Mouse (Mus musculus): ENCODE data around the gene Mfsd5. TPM values are rescaled to one million over a fixed set of nuclear protein-coding genes. Genes with fewer than 3 reads are reported as not detected.

Mfsd5 gene
- polyA plus RNA-seq, 1 experiment from 2014 or later: 55.1 TPM

DNA sequence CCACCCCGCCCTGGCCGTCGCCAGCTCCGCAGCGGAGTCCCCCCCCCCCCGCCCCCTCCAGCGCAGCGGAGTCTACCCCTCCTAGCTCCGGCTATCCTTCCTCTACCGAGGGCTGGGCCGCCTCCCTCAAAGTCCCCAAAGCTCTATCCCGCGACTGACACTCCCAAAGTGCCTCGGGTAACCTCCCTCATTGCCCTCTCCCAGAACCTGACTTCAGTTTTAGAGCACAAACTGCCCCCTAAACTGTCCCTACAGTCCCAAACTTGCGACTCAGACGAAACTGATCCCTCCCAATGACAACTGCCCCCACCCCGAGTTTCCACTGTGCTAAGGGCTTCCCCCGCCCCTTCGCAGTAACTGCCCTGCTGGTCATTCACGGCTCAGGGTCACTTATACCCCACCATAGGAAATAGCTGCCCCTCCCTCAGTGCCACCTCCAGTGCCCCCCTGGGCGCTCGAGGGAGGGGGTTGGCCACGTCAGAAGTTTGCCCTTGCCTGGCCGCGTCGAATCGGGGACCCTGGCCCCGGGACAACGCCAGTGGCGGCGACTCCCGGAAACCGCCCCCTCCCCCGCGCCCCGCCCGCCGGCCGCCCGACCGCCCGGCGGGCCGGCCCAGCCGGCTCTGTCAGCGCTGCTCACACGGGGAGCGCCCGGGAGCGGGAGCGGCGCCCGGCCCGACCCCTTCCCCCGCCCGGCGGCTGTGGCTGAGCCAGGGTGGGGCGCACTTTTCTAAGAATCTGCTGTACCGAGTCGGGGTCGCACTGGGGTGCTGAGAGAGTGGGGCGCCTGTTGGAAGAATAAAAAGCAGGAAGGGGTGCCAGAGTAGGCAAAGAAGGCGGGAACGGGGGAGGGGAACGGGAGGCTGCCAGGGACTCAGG lies 31.8 kb upstream of the Mfsd5 start:
- no peak for DNase-seq (ENCODE audit: low spot score)

DNA sequence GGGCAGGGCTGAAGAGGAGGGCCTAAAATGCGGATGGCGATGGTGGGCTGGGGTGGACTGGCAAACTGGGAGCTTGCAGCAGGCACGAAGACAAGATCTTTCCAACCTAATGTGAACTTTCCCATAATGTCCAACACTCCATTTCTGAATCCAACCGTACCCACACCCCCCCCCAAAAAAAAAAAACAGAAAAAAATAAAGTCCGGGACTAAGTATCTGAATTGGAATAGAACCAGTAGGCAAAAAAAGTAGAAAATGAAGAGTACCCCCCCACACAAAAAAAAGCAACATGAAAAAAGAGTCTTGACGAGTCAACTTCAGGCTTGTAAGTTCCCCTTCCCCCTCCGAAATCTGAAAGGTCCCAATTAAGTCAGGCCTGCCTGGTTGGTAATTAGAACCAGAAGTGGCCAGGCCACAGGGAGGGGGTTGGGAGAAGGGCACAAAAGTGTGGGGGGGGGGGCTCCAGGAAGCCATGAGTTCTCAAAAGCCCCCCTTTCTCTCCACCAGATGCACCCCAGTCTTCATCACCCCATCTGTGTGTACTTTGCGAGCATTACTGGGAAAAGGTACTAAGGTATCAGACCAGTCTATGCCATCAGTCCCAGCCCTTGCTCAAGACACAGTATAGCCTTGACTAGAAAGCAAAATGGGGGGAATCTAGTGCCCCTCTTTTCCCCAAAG lies 31.0 kb upstream of the Mfsd5 start:
- DNase-seq (ENCODE audit: low spot score): no peak

DNA sequence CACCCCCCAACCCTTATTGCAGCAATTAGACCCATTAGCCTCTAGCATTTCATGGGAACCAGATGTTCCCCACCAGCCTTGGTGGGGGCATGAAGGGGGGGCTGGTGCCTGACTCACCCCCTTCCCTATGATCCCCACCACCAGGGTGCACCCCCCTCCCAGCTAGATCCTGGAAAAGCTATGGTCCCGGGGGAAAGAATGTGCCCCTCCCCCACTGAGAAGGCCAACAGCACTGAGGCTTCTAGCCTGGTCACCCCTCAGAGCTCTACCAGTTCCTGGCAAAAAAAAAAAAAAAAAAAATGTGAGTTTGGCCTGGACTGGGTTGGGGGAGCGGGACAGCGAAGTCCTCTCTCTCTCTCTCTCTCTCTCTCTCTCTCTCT lies 30.5 kb upstream of the Mfsd5 start:
- DNase-seq (ENCODE audit: low spot score): no peak

DNA sequence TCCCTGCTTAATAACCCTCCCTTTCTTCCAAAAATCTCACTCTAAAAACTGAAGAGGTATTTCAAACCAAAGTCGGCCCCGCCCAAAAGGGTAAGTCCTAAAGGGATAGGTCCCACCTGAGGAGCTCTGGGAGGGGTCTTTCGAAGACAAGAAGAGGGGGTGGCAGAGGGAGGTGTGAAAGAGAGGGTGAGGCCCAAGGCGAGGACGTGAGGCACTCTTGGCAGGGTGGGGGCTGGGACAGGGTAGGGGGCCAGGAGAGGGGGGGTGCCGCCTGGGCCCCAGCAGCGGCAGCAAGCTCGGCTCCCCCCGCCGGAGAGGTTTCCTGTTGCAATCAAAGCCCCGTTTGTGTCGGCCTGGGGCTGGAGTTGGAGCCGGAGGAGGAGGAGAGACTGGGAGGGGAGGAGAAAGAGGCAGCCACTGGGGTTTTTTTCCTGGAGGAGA lies 30.0 kb upstream of the Mfsd5 start:
- no peak for DNase-seq (ENCODE audit: low spot score)

DNA sequence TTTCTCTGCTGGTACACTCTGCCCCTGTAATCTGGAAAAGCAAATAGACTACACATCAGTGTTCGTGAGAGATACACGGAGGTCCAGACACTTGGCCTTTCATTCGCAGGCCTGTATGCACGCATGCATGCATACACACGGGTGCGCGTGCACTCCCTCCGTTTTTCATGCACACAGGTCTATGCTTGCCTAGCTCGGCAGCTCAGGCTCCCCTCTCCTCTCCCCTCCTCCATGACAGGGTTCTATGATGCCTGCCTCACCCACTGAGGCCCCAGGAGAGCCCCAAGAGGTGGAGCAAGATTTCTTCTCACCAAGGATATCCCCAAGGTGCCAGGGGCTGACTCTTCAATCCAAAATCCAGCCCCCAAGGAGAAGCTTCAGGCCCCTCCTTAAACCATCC lies 29.3 kb upstream of the Mfsd5 start:
- DNase-seq (ENCODE audit: low spot score): no peak

DNA sequence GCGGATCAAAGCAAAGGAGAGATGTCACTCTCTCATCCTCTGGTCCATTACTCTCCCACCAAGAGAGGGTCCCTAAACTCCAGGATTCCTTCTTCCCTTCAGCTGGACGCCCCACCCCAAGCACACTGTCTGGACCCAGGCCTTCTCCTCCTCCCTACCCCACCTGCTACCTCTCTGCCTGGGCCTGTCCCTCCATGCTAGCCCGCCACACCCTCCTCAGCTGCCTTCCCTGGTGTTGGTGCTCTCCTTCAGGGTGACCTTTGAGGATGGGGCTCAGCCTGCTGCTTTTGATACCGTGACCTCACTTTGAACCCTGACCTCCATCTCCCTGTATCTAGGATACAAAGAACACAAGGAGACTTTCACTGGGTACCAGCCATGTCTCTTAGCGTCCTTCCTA lies 28.7 kb upstream of the Mfsd5 start:
- no peak for DNase-seq (ENCODE audit: low spot score)

DNA sequence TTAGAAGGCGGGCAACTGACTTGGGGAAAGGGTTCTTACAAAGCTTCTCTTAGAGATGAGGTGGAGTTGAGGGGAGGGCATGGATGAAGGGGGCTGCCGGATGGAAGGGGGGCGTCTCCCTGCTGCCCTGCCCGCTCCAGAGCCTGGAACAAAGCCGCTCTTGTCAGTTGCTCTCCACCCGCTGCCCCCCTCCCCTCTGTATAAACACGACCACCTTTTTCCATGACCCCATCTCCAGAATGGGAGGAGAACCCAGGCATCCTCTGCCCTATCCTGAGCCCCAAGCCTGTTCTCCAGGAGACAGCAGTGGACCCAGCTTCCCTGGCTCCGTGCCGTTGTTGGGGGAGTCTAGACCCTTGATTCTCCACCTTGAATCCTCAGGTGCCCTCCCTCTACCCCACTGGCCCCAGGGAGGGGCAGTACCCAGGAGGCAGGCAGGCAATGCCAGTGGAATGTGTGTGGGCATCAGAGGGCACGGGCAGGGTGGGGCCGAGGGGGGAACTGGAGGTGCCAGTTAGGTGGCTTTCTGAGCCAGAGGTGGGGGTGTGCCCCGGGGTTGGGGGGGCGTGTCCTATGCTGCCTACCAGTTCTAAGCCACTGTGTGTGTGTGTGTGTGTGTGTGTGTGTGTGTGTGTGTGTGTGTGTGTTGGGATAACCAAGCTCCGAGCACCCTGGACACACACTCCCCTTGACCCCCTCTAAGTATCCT lies 23.6 kb upstream of the Mfsd5 start:
- no peak for DNase-seq (ENCODE audit: low spot score)

DNA sequence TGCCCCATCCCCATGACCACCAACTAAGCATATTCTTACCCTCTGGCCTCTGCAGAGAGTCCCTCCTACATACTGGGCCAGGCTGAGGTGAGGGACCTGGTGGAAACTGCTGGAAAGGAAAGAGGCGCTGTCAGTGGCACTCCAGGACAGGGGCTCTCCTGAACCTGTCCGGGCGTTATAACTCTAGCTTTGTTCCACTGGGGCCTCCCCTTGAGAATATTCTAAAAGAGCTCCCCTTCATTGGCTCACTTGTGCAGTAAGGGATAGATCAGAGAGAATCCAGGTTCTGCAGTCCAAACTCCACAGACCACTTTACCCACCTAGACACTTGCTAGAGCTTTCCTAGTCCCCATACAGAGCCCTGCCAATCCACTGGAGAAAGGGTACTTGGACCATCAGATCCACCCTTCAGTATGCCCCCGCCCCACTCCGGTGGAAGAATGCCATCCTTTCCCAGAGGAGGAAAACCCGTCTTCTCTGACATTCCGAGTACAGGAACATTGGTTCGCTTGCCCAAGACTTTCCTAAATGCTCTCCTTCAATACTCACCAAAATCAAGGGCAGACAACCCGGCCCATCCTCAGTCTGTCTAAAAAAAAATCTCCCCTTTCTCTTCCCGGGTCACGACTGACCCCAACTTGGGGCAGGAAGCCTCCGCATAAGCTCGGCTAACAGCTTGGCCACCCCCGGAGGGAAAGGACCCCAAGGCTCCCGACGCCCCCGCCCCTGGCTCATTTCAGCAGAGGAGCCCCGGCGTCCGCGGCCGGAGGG lies 22.6 kb upstream of the Mfsd5 start:
- DNase-seq (ENCODE audit: low spot score): no peak

DNA sequence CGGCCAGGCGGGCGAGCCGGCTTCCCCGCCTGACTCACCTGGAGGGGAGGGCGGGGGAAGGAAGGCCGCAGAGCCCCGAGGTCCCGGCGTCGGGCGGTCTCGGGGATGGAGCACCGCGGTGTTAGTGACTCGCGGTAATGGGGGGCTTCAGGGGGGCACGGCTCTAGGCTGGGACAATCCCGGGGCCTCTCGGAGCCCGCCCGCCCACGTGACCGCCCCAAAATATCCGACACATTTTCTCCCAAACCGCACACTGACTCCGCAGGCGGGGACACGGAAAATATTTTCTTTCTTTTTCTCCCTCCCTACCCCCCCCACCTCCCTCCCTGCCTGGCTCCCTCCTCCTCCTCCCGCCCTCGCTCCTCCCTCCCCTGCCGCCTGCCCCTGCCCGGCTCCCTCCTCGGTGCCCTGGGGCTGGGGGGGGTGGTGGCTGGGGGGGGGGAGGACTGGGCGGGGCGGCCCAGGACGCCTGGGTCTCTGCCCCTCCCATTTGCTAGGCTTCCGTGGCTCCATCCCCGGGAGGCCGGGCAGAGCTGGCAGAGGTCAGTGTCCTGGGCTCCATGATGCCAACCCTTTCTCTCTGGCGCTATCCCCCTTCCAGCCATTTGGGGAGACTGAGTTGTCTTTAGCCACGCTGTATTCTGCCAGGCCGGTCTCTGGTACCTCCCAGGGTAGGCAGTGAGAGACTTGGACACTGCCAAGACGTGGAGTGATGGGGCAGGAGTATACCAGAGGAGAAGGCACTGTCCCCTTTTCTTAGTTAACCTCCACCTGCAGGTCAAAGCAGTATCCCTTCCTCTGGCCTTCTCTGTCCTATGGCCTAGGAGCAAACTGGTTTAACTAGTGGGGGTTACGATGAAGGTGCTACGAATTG lies 21.8 kb upstream of the Mfsd5 start, which contains the start of gene Rarg:
Gene Rarg (minus strand): TSS at position 316 of the 874 bp plus-strand sequence.
- no peak for DNase-seq (ENCODE audit: low spot score)

DNA sequence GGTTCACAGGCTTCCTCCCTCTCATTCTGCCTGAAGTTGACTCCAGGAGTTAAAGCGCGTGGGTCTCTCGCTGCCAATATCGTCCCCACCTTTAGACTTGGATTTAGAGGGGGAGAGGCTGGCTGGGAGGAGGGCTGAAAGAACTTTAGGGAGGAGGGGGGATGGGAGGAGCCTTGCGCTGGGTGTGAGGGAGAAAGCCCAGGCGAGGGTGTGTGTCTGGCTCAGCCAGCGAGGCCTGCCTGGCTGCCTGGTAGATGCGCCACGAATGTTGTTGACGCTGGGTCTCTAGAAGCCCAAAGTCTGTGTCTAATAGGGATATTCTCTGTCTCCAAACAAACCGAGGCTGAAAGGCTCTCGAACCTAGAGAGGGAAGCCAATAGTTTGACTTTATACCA lies 21.2 kb upstream of the Mfsd5 start:
- DNase-seq (ENCODE audit: low spot score): no peak

DNA sequence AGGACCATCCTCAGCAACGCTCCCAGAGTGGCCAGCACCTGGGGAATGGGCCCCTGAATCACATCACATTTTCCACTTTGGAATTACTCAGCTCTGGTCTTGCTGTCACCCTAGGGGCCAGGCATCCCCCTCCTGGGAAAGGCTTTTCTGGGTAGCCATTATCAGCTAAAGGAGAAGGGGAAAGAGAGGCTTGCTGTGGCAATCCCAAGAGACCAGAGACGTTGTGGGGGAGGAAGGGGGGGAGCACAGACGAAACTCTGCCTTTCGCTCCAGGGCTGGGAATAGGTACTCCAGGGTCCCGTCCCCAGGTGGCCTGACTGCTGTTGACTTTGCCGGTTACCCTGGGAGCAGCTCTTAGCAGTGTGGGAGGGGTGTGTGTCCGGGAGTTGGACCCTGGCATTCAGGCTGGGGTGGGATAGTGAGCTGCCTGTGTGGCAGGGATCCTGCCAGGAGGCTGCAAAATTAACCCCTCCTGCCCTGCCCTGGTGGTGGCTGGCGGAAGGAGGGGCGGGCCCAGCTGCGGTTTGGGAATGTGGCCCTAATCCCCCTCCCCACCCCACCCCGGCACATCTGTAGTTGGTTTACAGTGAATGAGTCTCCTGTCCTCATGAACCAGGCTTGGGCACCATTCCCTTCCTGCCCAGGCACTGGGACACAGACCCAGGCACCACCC lies 20.5 kb upstream of the Mfsd5 start:
- DNase-seq (ENCODE audit: low spot score): no peak

DNA sequence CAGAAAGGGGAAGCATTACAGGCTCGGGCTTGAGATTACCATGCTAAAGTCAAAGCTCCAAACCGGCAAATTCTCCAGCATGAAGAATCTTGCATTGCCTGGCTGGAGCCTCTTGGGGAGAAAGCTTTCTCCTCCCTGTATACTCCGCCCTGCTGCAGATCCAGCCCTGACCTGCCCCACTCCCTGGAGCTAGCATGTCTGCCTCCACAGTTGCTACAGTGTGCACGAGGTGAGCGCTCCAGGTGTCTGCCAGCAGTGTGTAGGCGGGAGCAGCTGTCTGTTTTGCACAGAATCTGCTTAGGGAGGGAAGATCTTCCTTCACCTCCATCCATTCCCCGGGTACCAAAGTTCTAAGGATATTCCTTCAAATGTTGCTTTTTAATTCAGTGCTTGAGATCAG lies 16.7 kb upstream of the Mfsd5 start:
- no peak for DNase-seq (ENCODE audit: low spot score)

DNA sequence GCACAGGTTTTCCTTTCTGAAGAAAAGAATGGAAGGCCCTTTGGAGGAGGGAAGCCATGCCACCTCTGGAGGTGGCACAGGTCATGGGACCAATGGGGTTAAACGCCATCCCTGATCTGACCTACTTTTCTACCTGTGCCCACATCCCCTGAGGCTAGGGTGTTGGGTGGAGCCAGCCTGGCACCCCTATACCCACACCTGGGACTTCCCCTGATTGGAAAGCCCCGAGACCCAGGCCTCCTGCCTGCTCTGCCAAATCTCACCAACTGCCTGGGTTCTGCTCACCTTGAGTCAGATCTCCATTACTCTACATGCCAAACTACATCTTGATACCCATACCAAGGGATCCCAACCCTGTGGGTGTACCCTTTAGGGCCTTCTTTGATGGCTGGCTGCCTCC lies 16.2 kb upstream of the Mfsd5 start:
- no peak for DNase-seq (ENCODE audit: low spot score)

DNA sequence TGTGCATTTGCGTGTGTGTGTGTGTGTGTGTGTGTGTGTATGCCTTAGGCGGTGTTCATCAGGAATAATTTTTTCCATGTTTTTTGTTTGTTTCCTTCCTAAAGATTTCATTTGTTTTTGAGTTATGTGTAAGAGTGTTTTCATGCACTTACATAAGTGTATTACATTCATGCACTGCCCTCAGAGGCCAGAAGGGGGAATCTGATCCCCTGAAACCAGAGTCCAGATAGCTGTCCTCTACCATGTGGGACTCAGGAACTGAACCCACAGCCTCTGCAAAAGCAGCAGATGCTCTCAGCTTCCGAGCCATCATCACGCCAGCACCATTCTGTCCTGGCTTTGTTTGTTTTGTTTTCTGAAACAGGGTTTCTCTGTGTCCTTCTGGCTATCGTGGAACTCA lies 13.7 kb upstream of the Mfsd5 start:
- DNase-seq (ENCODE audit: low spot score): no peak

DNA sequence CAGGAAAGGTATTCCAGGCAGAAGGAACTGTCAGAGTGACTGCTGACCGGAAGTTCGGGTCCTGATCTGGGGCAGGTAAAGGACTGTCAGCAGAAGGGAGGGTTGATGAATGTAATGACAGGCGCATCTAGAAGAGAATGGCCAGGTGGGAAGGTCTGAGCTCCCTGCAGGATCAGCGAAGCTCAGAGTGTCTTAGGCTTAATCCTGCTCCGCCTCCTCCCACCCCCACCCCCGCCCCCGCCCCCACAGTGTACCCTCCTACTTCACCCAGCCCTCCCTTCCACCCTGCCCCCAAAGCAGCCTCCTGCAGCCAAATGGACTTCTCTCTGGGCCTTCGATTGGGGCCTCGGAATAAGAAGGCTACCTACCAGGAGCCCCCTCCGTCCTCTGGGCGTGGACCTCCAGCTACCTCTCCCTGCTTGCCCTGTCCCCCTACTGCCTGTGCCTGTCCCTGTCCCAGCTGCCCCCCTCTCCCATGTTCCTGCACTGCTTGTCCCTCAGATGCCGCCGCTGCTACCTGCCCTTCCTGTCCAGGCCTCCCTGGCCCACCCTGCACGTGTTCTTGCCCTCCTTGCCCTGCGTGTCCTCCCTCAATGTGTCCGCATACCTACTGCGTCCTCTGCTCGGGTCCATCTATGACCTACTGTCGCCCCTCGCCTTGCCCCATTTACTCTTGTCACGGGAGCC lies 8.8 kb upstream of the Mfsd5 start, which contains the start of gene Gm9918:
Gene Gm9918 (plus strand): TSS at position 290 of the 687 bp plus-strand sequence.
- no peak for DNase-seq (ENCODE audit: low spot score)

DNA sequence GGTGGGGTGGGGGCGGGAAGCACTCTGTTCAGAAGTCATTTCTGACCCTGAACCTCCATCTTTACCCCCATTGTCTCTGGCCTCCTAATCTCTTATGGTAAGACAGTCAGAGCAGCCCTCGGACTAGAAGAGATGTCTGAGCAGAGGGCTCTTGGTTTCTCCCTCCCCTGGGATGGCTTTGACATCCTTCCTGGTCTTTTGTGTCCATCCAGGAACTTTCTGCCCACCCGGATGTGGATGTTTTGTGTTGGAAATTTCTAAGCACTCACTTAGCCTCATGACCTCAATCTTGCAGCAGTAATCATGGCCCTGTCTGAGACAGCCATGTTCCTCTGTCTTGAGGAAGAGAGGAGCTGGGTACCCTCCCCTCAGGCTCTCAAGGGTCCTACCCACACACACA lies 7.8 kb upstream of the Mfsd5 start:
- no peak for DNase-seq (ENCODE audit: low spot score)

DNA sequence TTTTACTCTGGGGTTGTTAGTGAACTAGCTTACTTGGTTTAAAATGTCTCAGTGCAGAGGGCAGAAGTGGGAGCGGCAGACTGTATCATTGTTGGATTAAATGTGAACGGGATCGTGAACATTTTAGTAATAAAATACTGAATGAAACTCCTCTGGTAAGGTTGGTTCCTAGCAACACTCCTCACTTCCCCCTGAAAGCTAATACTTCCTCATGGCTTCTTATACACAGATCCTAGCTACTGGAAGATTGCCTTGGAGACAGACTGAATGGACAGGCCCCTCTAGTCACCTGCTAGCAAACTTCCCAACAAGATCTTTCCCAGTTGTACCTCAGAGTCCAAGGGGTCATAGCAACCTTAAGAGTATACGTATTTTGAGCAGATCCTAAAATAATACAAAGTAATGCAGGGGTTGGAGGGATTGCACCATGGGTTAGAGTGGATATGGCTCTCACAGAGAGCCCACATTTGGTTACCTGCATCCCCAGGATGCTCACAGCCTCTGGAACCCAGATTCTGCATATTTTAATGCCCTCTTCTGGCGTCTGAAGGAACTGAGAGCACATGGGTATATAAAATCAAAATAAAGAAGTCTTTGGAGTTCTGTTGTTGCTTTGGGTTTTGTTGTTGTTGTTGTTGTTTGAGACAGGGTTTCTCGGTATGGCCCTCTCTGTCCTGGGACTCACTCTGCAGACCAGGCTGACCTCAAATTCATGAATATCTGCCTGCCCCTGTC lies 5.1 kb upstream of the Mfsd5 start:
- no peak for DNase-seq (ENCODE audit: low spot score)

DNA sequence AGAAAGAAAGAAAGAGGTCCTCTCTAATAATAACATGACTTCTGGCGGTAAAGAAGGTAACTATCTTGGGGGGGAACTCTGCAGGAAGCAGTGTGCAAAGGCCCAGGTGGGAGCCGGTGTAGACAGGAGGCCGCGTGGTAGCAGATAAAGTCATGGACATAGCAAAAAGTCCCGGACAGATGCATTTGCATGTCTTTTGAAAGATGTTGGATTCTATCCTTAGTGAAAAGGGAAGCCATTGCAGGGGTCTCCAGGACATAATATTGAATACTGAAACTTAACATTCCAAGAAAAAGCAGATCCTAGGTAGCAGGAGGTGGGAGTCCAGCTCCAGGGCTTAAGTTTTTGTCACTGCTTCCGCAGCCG lies 545 bp upstream of the Mfsd5 start:
- DNase-seq (ENCODE audit: low spot score): no peak

Data from thymus, postnatal 0 days (tissue).